Mouse (Mus musculus): ENCODE measurements at regions not wholly inside any gene's neighbourhood (a gene's known extent, or its start where the extent isn't known, plus 50 kb on each side); places are given as distances from the start of the nearest gene placed in this dataset.
"Not testable (repeated sequence)": the region's sequence is repeated elsewhere in the genome, so short reads cannot be mapped to it uniquely, and the experiment has no call there.

DNA sequence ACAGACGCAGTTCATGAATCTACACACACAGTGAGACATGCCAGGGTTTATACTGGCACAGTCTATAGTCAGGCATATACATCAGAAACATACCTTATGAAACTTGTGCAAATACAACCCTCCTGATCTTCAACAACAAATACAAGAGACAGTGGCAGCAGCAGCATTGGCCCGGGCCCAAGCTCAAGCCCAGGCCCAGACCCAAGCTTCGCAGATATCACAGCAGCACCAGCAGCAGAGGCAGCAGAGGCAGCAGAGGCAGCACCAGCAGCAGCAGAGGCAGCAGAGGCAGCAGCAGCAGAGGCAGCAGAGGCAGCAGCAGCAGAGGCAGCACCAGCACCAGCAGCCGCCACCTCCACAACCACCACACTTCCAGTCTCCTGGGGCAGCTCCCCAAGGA lies 80.0 kb downstream of the Samd9l start:
- 94% methylated on average over 4 of the region's 4 CpGs for WGBS
- Histone ChIP-seq H3K27ac (replicated peaks) (no peak overlapping the region), H3K4me2 (no peak overlapping the region), H3K4me3 (replicated peaks) (no peak overlapping the region), H3K9me3 (replicated peaks) (no peaks in the 10 kb centered on the region), H3K27me3 (replicated peaks) (no peaks in the 10 kb centered on the region), H3K9ac (replicated peaks) (no peak overlapping the region), H3K4me1 (no peaks in the 10 kb centered on the region), H3K36me3 (no peaks in the 10 kb centered on the region)
- no peak for ATAC-seq (ENCODE audit: low FRiP score)

DNA sequence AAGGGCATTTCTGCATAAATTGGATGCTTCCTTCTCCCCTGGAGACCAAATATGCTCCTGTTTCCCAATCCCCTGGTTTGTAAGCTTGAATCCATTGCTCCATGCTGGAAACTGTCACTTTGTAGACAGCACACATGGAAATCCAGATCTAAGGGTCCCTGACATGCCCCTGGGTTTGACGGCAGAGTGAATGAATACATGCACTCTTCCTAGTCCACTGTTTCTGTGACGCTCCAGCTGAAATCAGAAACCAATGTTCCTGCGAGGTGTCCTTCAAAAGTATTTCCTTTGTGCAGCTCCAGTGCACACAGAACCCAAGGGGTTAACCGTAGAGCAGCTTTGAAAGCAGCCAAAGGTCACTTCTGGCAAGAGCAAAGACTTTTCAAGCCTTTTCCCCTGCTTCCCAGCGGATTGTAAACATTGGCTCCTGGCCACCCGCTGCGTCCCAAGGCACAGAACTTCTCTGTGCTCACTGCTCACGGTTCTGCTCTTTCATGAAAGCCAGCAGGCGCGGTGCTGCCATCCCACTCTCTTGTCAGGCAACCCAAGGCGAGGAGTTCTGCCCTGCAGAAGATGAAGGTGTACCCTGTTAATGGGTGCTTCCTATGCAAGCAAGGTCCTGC lies 91.7 kb downstream of the Samd9l start:
- ATAC-seq (ENCODE audit: low FRiP score); H3K27me3 ChIP-seq (replicated peaks); H3K36me3 ChIP-seq; H3K4me1 ChIP-seq; H3K4me3 ChIP-seq (replicated peaks); H3K9me3 ChIP-seq (replicated peaks); H3K9ac ChIP-seq (replicated peaks); H3K27ac ChIP-seq (replicated peaks): not testable (repeated sequence)
- peak overlapping the region; percentile 40 for H3K4me2 ChIP-seq
- 6% methylated on average over 11 of the region's 11 CpGs for WGBS

DNA sequence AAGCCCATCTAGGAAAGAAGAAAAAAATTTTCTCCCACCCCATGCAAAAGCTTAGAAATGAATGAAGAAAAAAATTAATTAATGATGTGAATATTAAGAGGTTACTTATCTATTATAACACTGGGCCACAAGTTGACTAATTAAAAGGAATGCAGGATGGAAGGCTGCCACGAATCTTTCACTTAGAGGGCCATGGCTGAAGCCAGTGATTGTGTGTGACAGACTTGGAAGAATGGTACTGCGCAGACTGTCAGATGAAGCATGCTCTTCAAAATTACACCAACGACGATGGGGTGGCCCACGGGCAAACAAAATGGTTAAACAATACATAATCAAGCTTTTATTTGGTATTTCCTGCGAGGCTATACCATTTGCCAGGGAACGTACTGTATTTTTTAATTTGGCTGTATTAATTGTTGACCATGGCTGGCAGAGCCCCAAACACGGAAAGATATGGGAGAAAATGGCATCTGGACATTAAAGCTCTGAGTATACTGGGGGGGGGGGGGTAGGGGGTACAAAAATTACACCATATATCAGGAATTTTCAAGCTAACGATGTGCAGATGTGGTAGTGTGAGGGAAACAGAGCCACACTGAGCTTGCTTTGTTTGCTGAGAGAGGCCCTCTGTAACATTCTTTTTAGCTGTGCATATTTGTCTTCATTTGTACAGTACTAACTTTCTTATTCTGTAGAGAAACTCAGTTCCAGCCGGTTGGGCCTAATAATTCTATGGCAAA lies 94.3 kb downstream of the Samd9l start:
- ATAC-seq (ENCODE audit: low FRiP score); H3K27ac ChIP-seq (replicated peaks); H3K4me1 ChIP-seq; H3K9me3 ChIP-seq (replicated peaks); H3K4me2 ChIP-seq; H3K36me3 ChIP-seq; H3K4me3 ChIP-seq (replicated peaks); H3K27me3 ChIP-seq (replicated peaks); H3K9ac ChIP-seq (replicated peaks): not testable (repeated sequence)
- WGBS = 71% methylated on average over 10 of the region's 10 CpGs

DNA sequence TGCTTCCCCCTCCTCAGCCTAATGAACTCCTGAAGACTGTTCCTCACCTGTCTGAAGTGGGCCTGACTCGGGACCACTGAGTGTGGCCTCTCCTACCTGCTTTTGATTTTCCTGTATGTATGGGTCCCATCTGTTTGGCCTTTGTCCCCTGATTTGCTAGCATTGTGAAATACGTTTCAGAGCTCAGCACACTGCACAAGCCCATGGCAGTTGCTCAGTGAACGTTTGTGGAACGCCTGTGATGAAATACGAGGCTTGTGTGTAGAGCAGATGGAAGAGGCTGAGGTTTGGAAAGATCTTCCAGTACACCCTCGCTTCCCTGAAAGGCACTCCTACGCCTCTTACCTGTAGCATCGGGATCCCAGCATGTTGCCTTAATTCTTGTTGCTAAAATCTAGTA lies 106.1 kb downstream of the Samd9l start:
- H3K4me2 ChIP-seq; H3K27me3 ChIP-seq (replicated peaks); H3K27ac ChIP-seq (replicated peaks); H3K9me3 ChIP-seq (replicated peaks); H3K4me1 ChIP-seq; H3K36me3 ChIP-seq; ATAC-seq (ENCODE audit: low FRiP score); H3K4me3 ChIP-seq (replicated peaks); H3K9ac ChIP-seq (replicated peaks): not testable (repeated sequence)
- WGBS = 86% methylated on average over 8 of the region's 8 CpGs

DNA sequence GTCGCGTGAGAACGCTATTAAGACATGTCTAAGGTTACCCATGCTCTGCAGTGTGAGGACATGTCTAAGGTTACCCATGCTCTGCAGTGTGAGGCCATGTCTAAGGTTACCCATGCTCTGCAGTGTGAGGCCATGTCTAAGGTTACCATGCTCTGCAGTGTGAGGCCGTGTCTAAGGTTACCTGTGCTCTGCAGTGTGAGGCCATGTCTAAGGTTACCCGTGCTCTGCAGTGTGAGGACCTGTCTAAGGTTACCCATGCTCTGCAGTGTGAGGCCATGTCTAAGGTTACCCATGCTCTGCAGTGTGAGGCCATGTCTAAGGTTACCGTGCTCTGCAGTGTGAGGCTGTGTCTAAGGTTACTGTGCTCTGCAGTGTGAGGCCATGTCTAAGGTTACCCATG lies 107.4 kb downstream of the Samd9l start:
- not testable (repeated sequence) for H3K27ac ChIP-seq (replicated peaks); ATAC-seq (ENCODE audit: low FRiP score); H3K4me2 ChIP-seq; H3K9ac ChIP-seq (replicated peaks); H3K4me3 ChIP-seq (replicated peaks); H3K4me1 ChIP-seq; H3K27me3 ChIP-seq (replicated peaks); H3K9me3 ChIP-seq (replicated peaks); H3K36me3 ChIP-seq
- WGBS = 99% methylated on average over 6 of the region's 6 CpGs

DNA sequence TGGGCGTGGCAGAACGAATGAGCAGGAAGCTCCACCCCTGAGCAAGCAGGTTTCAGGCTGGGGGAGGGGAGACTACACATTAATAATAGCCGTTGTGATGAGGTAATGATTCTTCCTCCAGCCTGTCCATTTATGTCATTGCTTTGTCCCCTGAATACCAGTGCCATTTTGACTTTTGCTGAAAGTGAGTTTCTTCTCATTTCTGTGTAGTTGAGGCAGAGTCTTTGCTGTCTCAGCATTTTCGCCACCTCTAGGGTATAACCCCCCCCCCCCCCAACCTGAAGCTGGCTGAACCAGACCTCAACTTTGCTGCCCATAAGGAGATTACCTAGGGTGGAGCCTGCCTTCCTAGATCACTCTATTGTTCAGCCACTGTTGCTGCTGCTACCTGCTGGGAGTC lies 130.6 kb downstream of the Samd9l start:
- not testable (repeated sequence) for H3K4me1 ChIP-seq; H3K4me2 ChIP-seq; ATAC-seq (ENCODE audit: low FRiP score); H3K9ac ChIP-seq (replicated peaks); H3K27ac ChIP-seq (replicated peaks); H3K36me3 ChIP-seq; H3K4me3 ChIP-seq (replicated peaks); H3K27me3 ChIP-seq (replicated peaks); H3K9me3 ChIP-seq (replicated peaks)
- 58% methylated on average over 4 of the region's 4 CpGs for WGBS

DNA sequence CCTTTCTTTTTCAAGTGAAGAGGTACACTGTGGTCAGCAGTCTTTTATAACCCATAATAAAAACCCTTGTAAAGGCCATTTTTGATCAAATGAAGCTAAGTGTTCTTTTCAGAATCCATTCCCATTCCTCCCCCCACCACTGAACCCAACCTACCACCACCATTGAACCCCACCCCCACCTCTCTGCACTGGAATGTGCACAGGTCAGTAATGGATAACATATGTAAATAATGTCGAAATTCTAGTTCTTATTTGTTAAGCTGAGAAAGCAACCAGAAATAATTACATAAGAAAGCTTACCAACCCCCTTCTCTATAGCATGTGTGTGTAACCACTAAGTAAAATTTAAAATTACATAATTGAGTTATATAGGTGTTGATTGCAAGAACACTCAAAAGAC lies 133.9 kb downstream of the Samd9l start:
- not testable (repeated sequence) for H3K36me3 ChIP-seq; H3K9me3 ChIP-seq (replicated peaks); H3K27me3 ChIP-seq (replicated peaks); H3K4me2 ChIP-seq; H3K27ac ChIP-seq (replicated peaks); ATAC-seq (ENCODE audit: low FRiP score); H3K4me1 ChIP-seq; H3K9ac ChIP-seq (replicated peaks); H3K4me3 ChIP-seq (replicated peaks)
- 63% methylated on average over 1 of the region's 1 CpGs for WGBS

All from neural tube, embryonic 15.5 days (tissue).